Mouse (Mus musculus) bone marrow macrophage, adult 2 months (primary cell): Measurements from ENCODE around the gene Timm8a2. TPM values are rescaled to one million over a fixed set of nuclear protein-coding genes. Genes with fewer than 3 reads are reported as not detected.

Experiments
- H3K27ac ChIP-seq: 2 replicates; pipeline ENCODE4 v1.5.1; 2012; ENCODE audit warnings: low read depth, low read length; ENCODE audit not compliant: insufficient read depth
- H3K4me1 ChIP-seq: 2 replicates; pipeline ENCODE4 v1.6.1; 2012; ENCODE audit warnings: low read length; ENCODE audit not compliant: control insufficient read depth, insufficient read depth
- H3K4me3 ChIP-seq: 2 replicates; pipeline ENCODE4 v1.5.1; 2012; ENCODE audit warnings: mild to moderate bottlenecking, low read length, moderate library complexity; ENCODE audit not compliant: insufficient read depth
- CTCF ChIP-seq: IDR thresholded peaks from 2 replicates; pipeline ENCODE4 v1.5.1; 2012; ENCODE audit warnings: low read depth, mild to moderate bottlenecking, low read length, moderate library complexity
- POLR2A ChIP-seq: IDR thresholded peaks from 2 replicates; pipeline ENCODE4 v1.6.1; 2012; ENCODE audit warnings: mild to moderate bottlenecking, low read depth, low read length, borderline replicate concordance
- polyA plus RNA-seq: library from polyadenylated mRNA; stranded (reverse); fragments of >200 nt; gene quantifications from 2 replicates; pipeline ENCODE4 v1.2.4, GENCODE M21; 2012; ENCODE audit not compliant: missing spikeins, insufficient read depth, insufficient read length

Gene Timm8a2
- polyA plus RNA-seq, 1 experiment = not detected

- Histone ChIP-seq H3K4me3 (no peak overlapping the region), H3K27ac (no peak overlapping the region), H3K4me1 (no peaks in the 10 kb centered on the region)
- TF ChIP-seq CTCF (no peak), POLR2A (no peak)
These were observed 53.5 kb downstream of the Timm8a2 start for GRCm38 (mm10) chr14:122087956-122088355.

Other genes starting within 250 kb of the Timm8a2 start
- gene Dock9, start 236.8 kb upstream of the Timm8a2 start, polyA plus RNA-seq = 1.1 and 1.4 TPM in 2 replicates
- 41.2 and 49.0 TPM in 2 replicates for gene Ubac2, start 156.1 kb upstream of the Timm8a2 start, polyA plus RNA-seq
- 6.5 and 6.8 TPM in 2 replicates for gene Gpr18, start 118.9 kb upstream of the Timm8a2 start, polyA plus RNA-seq
- 33.0 and 34.1 TPM in 2 replicates for gene Gpr183, start 69.5 kb upstream of the Timm8a2 start, polyA plus RNA-seq
- 116 and 120 TPM in 2 replicates for gene Tm9sf2, start 72.4 kb downstream of the Timm8a2 start, polyA plus RNA-seq
- 8.4 and 12.3 TPM in 2 replicates for gene Clybl, start 147.0 kb downstream of the Timm8a2 start, polyA plus RNA-seq